Mouse (Mus musculus): ENCODE measurements around the gene Gm42674. TPM values are rescaled to one million over a fixed set of nuclear protein-coding genes. Genes with fewer than 3 reads are reported as not detected.

Gene Gm42674
- polyA plus RNA-seq, 1 experiment = not detected

DNA sequence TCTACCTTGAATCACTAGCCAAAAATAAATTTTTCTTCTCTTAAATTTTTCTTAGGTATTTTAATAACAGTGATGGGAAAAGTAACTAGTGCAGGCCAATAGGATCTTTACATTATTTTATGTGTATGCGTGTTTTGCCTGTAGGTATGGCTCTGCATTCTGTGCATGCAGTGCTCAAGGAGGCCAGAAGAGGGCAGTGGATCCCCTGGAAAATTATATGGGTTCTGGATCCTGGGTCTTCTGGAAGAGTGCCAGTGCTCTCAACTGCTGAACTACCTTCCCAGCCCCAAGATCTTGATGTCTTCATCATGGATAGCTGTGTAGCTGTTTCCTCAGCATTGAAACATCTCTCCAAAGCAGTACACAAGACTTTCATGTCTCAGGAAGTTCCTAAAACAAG, 19.5 kb upstream of the Gm42674 start:
- no peak for TF ChIP-seq GATA1 (IDR thresholded peaks at IDR 0.05; ENCODE audit: borderline replicate concordance, low read length)
- TF ChIP-seq FLI1 (IDR thresholded peaks at IDR 0.05; ENCODE audit: low read length) = no peak
- H3K36me3 ChIP-seq (replicated peaks; ENCODE audit: low read length) = no peaks in the 10 kb centered on the region
- H3K4me3 ChIP-seq (replicated peaks) = no peak overlapping the region
- peaks cover 17% of the 10 kb centered on the region for H3K4me1 ChIP-seq
- H3K27me3 ChIP-seq (replicated peaks) = peaks cover 33% of the 10 kb centered on the region
- H3K9me3 ChIP-seq = 0 out of 2 replicates have a peak, but pooled peaks cover 8% of the 10 kb centered on the region

DNA sequence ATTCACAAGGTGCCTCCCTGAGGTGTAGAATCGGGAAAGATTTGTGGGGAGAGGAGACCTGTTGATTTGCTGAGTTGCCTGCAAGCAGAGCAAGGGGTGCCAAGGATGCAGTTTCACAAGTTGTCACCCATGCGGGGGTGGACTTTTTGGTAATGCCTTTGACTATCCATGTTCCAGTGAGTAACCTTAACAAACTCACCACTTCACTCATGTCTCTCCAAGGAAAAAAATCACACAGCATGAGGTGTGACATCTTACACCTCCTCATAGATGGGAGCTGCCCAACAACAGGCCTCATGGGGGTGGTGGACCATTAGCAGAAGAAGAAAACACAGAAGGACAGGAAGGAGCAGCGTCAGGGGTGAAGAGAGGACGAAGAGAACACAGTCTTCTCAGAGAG, 19.1 kb upstream of the Gm42674 start:
- TF ChIP-seq GATA1 (IDR thresholded peaks at IDR 0.05; ENCODE audit: borderline replicate concordance, low read length) (no peak), FLI1 (IDR thresholded peaks at IDR 0.05; ENCODE audit: low read length) (no peak)
- Histone ChIP-seq H3K4me3 (replicated peaks) (no peak overlapping the region), H3K9me3 (0 out of 2 replicates have a peak, but pooled peaks cover 8% of the 10 kb centered on the region), H3K4me1 (peaks cover 21% of the 10 kb centered on the region), H3K27me3 (replicated peaks) (peaks cover 35% of the 10 kb centered on the region), H3K36me3 (replicated peaks; ENCODE audit: low read length) (no peaks in the 10 kb centered on the region)

DNA sequence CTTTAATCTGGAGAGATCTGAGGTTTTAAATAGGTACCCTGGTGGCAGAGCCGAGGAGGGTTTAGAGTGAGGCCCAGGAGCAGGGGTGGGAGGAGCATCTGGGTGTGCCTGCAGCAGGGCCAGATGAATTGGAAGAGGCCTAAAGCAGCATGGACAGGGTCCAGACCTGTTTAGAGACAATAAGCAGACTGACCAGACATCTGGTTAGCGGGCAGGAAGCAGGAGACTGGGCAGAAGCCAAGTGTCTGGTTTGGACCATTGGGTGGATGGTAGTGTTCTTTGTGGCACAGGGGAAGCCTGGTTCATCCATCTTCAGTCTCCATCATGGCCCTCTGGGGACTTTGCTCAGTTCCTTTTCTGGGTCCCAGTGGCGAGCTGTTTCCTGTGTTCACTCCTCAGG, 17.8 kb upstream of the Gm42674 start:
- H3K36me3 ChIP-seq (replicated peaks; ENCODE audit: low read length) = no peaks in the 10 kb centered on the region
- H3K9me3 ChIP-seq = 0 out of 2 replicates have a peak, but pooled peaks cover 8% of the 10 kb centered on the region
- H3K4me1 ChIP-seq = peaks cover 29% of the 10 kb centered on the region
- H3K27me3 ChIP-seq (replicated peaks) = peaks cover 38% of the 10 kb centered on the region
- no peak overlapping the region for H3K4me3 ChIP-seq (replicated peaks)
- TF ChIP-seq GATA1 (IDR thresholded peaks at IDR 0.05; ENCODE audit: borderline replicate concordance, low read length) (no peak), FLI1 (IDR thresholded peaks at IDR 0.05; ENCODE audit: low read length) (no peak)

GRCm38 (mm10) chr3:90585595-90585994, 16.1 kb upstream of the Gm42674 start:
- 0 out of 2 replicates have a peak, but pooled peaks cover 8% of the 10 kb centered on the region for H3K9me3 ChIP-seq
- no peak for TF ChIP-seq FLI1 (IDR thresholded peaks at IDR 0.05; ENCODE audit: low read length)
- no peak for TF ChIP-seq GATA1 (IDR thresholded peaks at IDR 0.05; ENCODE audit: borderline replicate concordance, low read length)
- H3K36me3 ChIP-seq (replicated peaks; ENCODE audit: low read length) = no peaks in the 10 kb centered on the region
- H3K27me3 ChIP-seq (replicated peaks) = peaks cover 39% of the 10 kb centered on the region
- no peak overlapping the region for H3K4me3 ChIP-seq (replicated peaks)
- H3K4me1 ChIP-seq = peaks cover 44% of the 10 kb centered on the region

- Histone ChIP-seq H3K36me3 (replicated peaks; ENCODE audit: low read length) (no peaks in the 10 kb centered on the region), H3K4me3 (replicated peaks) (no peak overlapping the region), H3K27me3 (replicated peaks) (peaks cover 39% of the 10 kb centered on the region), H3K9me3 (0 out of 2 replicates have a peak, but pooled peaks cover 8% of the 10 kb centered on the region), H3K4me1 (peaks cover 44% of the 10 kb centered on the region)
- no peak for TF ChIP-seq GATA1 (IDR thresholded peaks at IDR 0.05; ENCODE audit: borderline replicate concordance, low read length)
- TF ChIP-seq FLI1 (IDR thresholded peaks at IDR 0.05; ENCODE audit: low read length) = no peak
These were observed 15.6 kb upstream of the Gm42674 start for GRCm38 (mm10) chr3:90586016-90586643.

- Histone ChIP-seq H3K36me3 (replicated peaks; ENCODE audit: low read length) (no peaks in the 10 kb centered on the region), H3K27me3 (replicated peaks) (peaks cover 35% of the 10 kb centered on the region), H3K4me3 (replicated peaks) (peak overlapping the region; percentile 40), H3K4me1 (peaks cover 44% of the 10 kb centered on the region), H3K9me3 (0 out of 2 replicates have a peak, but pooled peaks cover 5% of the 10 kb centered on the region)
- no peak for TF ChIP-seq GATA1 (IDR thresholded peaks at IDR 0.05; ENCODE audit: borderline replicate concordance, low read length)
- TF ChIP-seq FLI1 (IDR thresholded peaks at IDR 0.05; ENCODE audit: low read length) = no peak
These were observed 14.8 kb upstream of the Gm42674 start for GRCm38 (mm10) chr3:90586906-90587305.

- H3K36me3 ChIP-seq (replicated peaks; ENCODE audit: low read length) = no peaks in the 10 kb centered on the region
- peak overlapping the region; percentile 40 for H3K4me3 ChIP-seq (replicated peaks)
- H3K27me3 ChIP-seq (replicated peaks) = peaks cover 33% of the 10 kb centered on the region
- TF ChIP-seq GATA1 (IDR thresholded peaks at IDR 0.05; ENCODE audit: borderline replicate concordance, low read length) = no peak
- no peak for TF ChIP-seq FLI1 (IDR thresholded peaks at IDR 0.05; ENCODE audit: low read length)
- 0 out of 2 replicates have a peak, but pooled peaks cover under 1% of the 10 kb centered on the region for H3K9me3 ChIP-seq
- H3K4me1 ChIP-seq = peaks cover 44% of the 10 kb centered on the region
These were observed 14.2 kb upstream of the Gm42674 start for GRCm38 (mm10) chr3:90587361-90588101.

DNA sequence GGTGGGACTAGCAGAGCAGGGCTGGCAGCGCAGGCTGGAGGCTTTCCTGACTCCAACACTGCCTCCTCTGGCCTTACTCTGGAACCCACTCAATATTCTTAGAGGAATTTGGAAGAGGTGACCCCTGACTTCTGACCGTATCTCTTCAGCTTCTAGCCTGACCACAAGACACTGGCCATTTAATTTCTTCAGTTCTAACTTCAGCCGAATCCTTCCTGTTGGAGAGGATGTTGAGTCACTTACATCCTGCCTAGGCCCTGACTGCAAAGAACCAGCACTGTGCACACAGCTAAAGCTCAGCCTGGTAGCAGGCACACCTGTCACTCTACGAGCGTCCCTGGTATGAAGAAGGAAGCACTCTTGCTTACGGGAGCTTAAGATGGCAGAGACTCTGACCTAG, 12.3 kb upstream of the Gm42674 start:
- no peaks in the 10 kb centered on the region for H3K36me3 ChIP-seq (replicated peaks; ENCODE audit: low read length)
- H3K4me1 ChIP-seq = peaks cover 46% of the 10 kb centered on the region
- peaks cover 36% of the 10 kb centered on the region for H3K27me3 ChIP-seq (replicated peaks)
- peak overlapping the region; percentile 60 for H3K4me3 ChIP-seq (replicated peaks)
- TF ChIP-seq GATA1 (IDR thresholded peaks at IDR 0.05; ENCODE audit: borderline replicate concordance, low read length) (no peak), FLI1 (IDR thresholded peaks at IDR 0.05; ENCODE audit: low read length) (no peak)
- H3K9me3 ChIP-seq = no peaks in the 10 kb centered on the region

DNA sequence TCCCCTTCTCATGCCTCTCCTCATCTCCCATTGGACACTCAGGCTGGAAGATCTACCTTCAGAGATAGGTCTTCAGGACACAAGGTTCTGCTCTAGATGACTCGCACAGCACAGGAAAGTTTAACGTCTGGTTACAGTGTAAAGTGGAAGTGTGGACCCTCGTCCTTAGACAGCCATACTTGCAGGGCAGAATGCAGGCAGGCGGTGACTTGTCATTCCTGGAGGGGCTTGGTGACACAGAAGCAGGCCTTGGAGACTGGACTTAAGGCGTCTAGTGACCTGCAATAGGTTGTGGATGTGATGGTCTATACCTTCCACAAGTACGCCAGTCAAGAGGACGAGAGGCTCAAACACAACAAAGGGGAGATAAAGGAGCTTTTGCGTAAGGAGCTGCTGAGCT, 11.8 kb upstream of the Gm42674 start, which contains the start of gene S100a2:
Gene S100a2, plus strand, starts transcription at position 301 of the 400 bp plus-strand sequence.
- H3K4me1 ChIP-seq = peaks cover 49% of the 10 kb centered on the region
- H3K4me3 ChIP-seq (replicated peaks) = peak within 1 kb of the TSS; percentile 60
- TF ChIP-seq FLI1 (IDR thresholded peaks at IDR 0.05; ENCODE audit: low read length) (no peak), GATA1 (IDR thresholded peaks at IDR 0.05; ENCODE audit: borderline replicate concordance, low read length) (no peak)
- no peaks in the 10 kb centered on the region for H3K36me3 ChIP-seq (replicated peaks; ENCODE audit: low read length)
- H3K9me3 ChIP-seq = no peaks in the 10 kb centered on the region
- peaks cover 36% of the 10 kb centered on the region for H3K27me3 ChIP-seq (replicated peaks)

GRCm38 (mm10) chr3:90594466-90594865, 7.2 kb upstream of the Gm42674 start:
- no peak overlapping the region for H3K4me3 ChIP-seq (replicated peaks)
- H3K27me3 ChIP-seq (replicated peaks) = peaks cover 54% of the 10 kb centered on the region
- TF ChIP-seq FLI1 (IDR thresholded peaks at IDR 0.05; ENCODE audit: low read length) = no peak
- no peak for TF ChIP-seq GATA1 (IDR thresholded peaks at IDR 0.05; ENCODE audit: borderline replicate concordance, low read length)

More at GRCm38 (mm10) chr3:90594466-90594865, 7.2 kb upstream of the Gm42674 start:
- Histone ChIP-seq H3K9me3 (no peaks in the 10 kb centered on the region), H3K4me1 (peaks cover 14% of the 10 kb centered on the region), H3K36me3 (replicated peaks; ENCODE audit: low read length) (no peaks in the 10 kb centered on the region)

All from megakaryocyte, embryonic 14.5 days (primary cell).